Mouse (Mus musculus): ENCODE measurements around the gene Hils1.

Hils1 gene

DNA sequence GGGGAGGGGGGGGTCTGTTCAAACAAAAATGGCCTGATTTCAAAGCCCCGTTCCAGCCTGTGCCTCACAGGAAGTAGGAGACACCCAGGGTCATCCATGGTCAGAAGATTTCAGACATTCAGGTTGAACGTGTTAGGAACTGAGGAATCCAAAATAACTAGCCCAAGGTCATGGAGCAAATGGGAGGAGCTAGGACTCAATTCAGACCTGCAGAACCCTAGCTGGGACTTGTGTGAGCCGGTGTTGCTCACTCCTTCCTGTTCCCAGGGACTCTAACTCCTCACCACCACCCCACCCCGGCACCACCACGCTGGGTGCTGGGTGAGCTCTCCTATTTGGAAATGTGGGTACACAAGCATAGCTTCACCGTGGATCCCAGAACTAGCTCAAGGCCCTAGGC is 19.9 kb downstream of the Hils1 start:
- in situ Hi-C loops (cut with MboI; ENCODE audit: low sequenced_read_pairs) = no loop called here

GRCm38 (mm10) chr11:94987851-94988250 is 20.5 kb downstream of the Hils1 start:
- in situ Hi-C loops (cut with MboI; ENCODE audit: low sequenced_read_pairs) = no loop called here

DNA sequence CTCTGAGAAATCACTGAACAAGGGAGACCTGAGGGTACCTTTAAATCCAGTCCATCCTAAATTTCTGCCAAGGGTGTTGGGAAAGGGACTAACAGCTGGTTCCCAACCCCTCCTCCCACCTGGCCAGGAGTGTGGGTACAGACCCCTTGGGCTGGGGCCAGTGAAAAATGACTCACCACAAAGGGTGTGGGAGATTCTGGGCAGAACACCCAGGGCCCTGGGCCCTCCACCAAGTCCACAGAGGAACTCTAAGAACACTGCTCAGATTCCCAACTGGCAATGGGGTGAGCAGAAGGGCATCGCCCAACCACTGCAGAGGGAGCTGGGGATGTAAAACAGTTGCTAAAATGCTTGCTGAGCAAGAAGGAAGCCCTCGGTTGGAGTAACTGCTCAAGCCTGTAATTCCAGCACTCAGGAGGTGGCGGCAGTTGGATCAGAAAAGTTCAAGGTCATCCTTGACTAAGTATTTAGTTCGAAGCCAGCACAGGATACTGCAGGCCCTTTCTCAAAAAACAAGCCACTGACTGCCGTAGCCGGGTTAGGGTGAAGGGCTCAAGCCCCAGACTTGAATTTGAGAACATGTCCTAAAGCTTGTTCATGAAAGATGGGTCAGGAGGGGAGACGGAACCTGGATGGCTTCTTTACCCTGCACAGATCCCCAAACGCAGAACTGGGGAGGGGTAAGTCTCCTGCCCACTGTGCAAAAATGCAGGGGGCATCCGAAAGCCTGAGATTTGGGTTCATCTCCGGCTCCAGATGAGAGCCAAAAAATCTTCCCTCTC is 21.6 kb downstream of the Hils1 start:
- in situ Hi-C loops (cut with MboI; ENCODE audit: low sequenced_read_pairs) = no loop called here

DNA sequence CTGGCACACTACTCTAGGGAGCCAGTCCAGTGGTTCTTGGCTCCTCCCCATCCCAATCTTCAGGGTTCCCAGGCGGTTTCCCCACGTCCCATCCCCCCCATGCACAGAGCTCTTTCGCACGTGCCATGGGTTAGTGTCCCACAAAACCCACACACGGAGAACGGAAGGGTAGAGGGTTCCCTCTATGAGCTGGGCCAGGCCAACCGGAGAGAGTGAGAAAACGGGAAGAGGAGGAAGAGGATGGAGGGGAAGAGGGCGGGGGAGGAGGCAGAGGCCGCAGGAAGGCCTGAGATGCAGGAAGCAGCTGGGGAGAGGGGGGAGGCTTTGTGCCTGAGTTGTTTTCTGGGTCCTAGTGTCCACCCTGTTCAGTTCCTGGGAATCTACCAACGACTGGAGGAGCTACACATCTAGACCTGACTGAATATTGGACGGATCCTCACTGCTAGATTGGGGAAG is 22.2 kb downstream of the Hils1 start:
- in situ Hi-C loops (cut with MboI; ENCODE audit: low sequenced_read_pairs) = no loop called here

- in situ Hi-C loops (cut with MboI; ENCODE audit: low sequenced_read_pairs) = no loop called here
These were observed 22.8 kb downstream of the Hils1 start for GRCm38 (mm10) chr11:94990102-94990748.

GRCm38 (mm10) chr11:94990749-94991577 is 23.6 kb downstream of the Hils1 start, which contains the start of gene Ppp1r9b:
Ppp1r9b (plus strand) TSS chr11:94991035.
- in situ Hi-C loops (cut with MboI; ENCODE audit: low sequenced_read_pairs) = no loop called here

DNA sequence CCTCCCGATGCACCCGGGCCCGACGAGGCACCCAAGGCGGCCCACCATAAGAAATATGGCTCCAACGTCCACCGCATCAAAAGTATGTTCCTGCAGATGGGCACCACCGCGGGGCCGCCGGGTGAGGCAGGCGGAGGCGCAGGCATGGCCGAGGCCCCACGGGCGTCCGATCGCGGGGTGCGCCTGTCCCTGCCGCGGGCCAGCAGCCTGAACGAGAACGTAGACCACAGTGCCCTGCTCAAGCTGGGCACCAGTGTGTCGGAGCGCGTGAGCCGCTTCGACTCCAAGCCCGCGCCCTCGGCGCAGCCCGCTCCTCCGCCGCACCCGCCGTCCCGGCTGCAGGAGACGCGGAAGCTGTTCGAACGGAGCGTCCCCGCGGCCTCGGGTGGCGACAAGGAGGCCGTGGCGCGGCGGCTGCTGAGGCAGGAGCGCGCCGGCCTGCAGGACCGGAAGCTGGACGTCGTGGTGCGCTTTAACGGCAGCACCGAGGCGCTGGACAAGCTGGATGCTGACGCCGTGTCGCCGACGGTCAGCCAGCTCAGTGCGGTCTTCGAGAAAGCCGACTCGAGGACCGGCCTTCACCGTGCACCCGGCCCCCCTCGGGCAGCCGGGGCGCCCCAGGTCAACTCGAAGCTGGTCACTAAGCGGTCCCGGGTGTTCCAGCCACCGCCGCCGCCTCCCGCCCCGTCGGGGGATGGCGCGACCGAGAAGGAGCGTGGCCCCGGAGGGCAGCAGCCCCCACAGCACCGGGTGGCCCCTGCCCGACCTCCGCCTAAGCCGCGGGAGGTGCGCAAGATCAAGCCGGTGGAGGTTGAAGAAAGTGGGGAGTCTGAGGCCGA is 24.5 kb downstream of the Hils1 start:
- in situ Hi-C loops (cut with MboI; ENCODE audit: low sequenced_read_pairs) = no loop called here

- in situ Hi-C loops (cut with MboI; ENCODE audit: low sequenced_read_pairs) = no loop called here
These were observed 25.0 kb downstream of the Hils1 start for GRCm38 (mm10) chr11:94992480-94992753.

DNA sequence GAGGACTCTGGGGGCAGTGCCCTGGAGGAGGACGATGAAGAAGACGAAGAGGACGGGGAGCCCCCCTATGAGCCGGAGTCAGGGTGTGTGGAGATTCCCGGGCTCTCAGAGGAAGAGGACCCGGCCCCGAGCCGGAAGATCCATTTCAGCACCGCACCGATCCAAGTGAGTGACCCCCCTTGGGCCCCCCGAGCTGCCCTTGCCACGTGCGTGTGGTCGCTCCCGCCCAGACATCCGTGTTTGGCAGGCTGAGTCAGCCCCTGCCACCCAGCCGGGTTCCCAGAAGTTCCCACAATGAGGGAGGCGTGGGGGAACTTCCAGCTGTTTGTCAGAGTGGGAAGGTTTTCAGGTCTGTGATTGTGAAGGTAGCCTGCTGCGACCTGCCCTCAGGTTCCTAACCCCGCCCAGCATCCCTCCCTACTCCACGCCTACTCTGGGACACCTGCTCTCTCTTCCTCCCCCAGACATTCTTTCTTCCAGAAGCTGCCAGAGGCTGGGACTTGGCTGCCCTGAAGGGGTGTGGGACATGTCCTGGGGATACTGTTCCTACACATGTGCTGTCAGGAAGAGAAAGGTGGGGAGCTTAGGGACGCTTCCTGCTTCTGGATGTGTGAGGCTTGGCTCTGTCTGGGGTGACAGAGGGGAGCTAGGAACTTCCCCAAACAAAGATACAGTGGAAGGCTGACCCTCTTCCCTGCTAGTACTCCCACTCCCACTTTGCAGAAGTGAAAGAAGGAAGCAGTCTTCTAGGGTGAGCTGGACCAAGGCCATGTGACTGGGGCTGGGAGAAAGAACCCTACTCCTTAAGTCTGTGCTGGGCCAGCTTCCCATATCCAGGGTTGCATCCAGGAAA is 25.6 kb downstream of the Hils1 start:
- in situ Hi-C loops (cut with MboI; ENCODE audit: low sequenced_read_pairs) = no loop called here

DNA sequence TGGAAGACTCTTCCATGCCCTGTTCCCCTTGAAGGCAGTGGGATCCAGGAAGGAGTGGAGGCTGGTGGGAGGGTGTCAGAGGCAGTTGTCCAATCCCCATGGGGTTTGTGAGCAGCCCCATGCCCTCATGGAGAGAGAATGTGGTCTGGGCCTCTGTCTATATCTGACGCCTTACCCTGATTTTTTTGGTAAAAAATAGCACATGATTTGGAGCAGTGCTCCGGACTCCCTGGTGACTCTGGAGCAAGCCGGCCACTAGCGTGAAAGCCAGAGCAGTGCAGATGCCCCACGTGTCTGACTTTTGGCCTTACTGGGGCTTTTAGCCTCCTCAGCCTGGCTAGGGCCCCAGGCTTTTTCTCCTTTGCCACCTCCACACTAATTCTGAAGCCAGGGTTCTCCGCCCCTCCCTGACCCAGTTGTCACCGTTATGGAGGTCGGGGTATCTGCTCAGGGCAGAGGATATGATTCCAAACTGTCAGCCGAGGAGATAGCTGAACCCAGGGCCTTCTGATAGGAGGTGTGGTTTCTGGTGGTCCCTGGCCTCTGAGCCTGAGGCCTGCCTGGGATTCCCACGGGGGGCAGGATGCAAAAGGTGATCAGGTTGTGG is 26.9 kb downstream of the Hils1 start:
- in situ Hi-C loops (cut with MboI; ENCODE audit: low sequenced_read_pairs) = no loop called here

GRCm38 (mm10) chr11:94994947-94995772 is 27.8 kb downstream of the Hils1 start:
- in situ Hi-C loops (cut with MboI; ENCODE audit: low sequenced_read_pairs) = no loop called here

GRCm38 (mm10) chr11:94996101-94996500 is 28.7 kb downstream of the Hils1 start:
- in situ Hi-C loops (cut with MboI; ENCODE audit: low sequenced_read_pairs) = no loop called here

DNA sequence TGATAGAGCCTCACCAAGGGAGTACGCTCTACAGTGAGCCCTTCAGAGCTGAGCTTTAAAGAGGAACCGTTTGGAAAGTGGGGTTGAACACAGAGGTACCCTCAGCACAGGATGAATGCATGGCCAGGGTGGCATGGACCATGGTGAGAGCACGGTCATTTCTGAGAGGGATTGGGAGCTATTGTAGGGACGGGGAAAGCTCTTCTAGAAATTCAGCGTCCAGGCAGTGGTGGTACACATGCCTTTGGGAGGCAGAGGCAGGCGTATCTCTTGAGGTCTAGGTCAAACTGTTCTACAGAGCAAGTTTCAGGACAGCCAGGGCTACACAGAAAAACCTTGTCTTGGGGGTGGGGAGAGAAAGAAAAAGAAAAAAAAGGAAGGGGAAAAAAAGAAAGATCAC is 29.6 kb downstream of the Hils1 start:
- in situ Hi-C loops (cut with MboI; ENCODE audit: low sequenced_read_pairs) = no loop called here

- in situ Hi-C loops (cut with MboI; ENCODE audit: low sequenced_read_pairs) = no loop called here
These were observed 30.2 kb downstream of the Hils1 start for GRCm38 (mm10) chr11:94997596-94997995.

GRCm38 (mm10) chr11:94998041-94998531 is 30.7 kb downstream of the Hils1 start:
- in situ Hi-C loops (cut with MboI; ENCODE audit: low sequenced_read_pairs) = no loop called here

DNA sequence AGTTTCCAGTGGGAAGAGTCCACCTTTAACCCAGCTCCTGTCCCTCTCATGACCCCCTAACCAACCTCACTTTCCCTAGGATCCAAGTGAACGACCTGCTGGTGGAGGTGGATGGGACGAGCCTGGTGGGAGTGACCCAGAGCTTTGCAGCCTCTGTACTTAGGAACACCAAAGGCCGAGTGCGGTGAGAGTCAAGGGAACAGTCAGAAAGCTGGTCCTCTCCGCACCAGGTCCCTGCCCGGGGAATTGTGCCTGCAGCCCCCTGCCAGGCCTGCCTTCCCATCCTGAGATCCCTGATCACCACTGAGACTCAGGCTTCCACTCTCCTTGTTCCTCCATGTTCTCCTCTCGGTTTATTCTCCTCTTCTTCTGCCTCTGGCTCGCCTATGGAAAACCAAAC is 32.7 kb downstream of the Hils1 start:
- in situ Hi-C loops (cut with MboI; ENCODE audit: low sequenced_read_pairs) = no loop called here

- in situ Hi-C loops (cut with MboI; ENCODE audit: low sequenced_read_pairs) = no loop called here
These were observed 33.2 kb downstream of the Hils1 start for GRCm38 (mm10) chr11:95000548-95000947.

DNA sequence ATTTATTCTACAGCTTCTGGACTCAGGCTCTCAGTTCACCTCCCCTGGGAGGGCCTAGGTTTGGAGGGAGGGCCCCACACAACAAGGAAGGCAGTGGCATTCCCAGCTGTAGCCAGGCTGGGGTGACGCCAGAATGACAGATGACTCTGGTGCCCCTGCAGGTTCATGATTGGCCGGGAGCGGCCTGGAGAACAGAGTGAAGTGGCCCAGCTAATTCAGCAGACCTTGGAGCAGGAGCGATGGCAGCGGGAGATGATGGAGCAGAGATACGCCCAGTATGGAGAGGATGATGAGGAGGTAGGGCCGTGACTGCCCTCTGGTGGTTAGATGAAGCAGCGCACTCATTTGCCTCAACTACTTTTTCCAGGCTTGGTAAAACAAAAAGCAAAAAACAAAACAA is 33.7 kb downstream of the Hils1 start:
- in situ Hi-C loops (cut with MboI; ENCODE audit: low sequenced_read_pairs) = no loop called here
